Mouse (Mus musculus): ENCODE measurements around the gene Dand5. TPM values are rescaled to one million over a fixed set of nuclear protein-coding genes. Genes with fewer than 3 reads are reported as not detected.

Dand5 gene
- polyA plus RNA-seq, 1 experiment: 1.8 TPM

- Histone ChIP-seq H3K27ac (ENCODE audit: insufficient read depth, low read length) (no peak overlapping the region), H3K36me3 (ENCODE audit: control insufficient read depth, insufficient read depth, low read length) (no peaks in the 10 kb centered on the region), H3K27me3 (ENCODE audit: control insufficient read depth, insufficient read depth, low read length) (peaks cover 4% of the 10 kb centered on the region; the same call in 1 of the 2 replicates), H3K4me3 (ENCODE audit: extremely low read depth, insufficient read depth, insufficient read length) (no peak overlapping the region; the same call in 1 of the 2 replicates), H3K4me1 (ENCODE audit: control insufficient read depth, insufficient read depth, insufficient read length) (peaks cover 2% of the 10 kb centered on the region)
- DNase-seq (ENCODE audit: low read depth in 1 of 2, low spot score in 2 of 2): no peak
- WGBS: 2% methylated on average over 19 of the region's 19 CpGs
- TF ChIP-seq POLR2A (IDR thresholded peaks at IDR 0.05; ENCODE audit: low read depth, low read length): no peak
- TF ChIP-seq CTCF (IDR thresholded peaks at IDR 0.05; ENCODE audit: extremely low read depth, insufficient read depth, insufficient read length, insufficient replicate concordance): no peak
Observed at GRCm38 (mm10) chr8:84773833-84774232, 48.8 kb downstream of the Dand5 start.

GRCm38 (mm10) chr8:84773304-84773703 lies 49.3 kb downstream of the Dand5 start:
- TF ChIP-seq CTCF (IDR thresholded peaks at IDR 0.05; ENCODE audit: extremely low read depth, insufficient read depth, insufficient read length, insufficient replicate concordance) (no peak), POLR2A (IDR thresholded peaks at IDR 0.05; ENCODE audit: low read depth, low read length) (no peak)
- H3K27ac ChIP-seq (ENCODE audit: insufficient read depth, low read length): no peak overlapping the region
- H3K27me3 ChIP-seq (ENCODE audit: control insufficient read depth, insufficient read depth, low read length): peaks cover 4% of the 10 kb centered on the region; the same call in 1 of the 2 replicates
- H3K36me3 ChIP-seq (ENCODE audit: control insufficient read depth, insufficient read depth, low read length): no peaks in the 10 kb centered on the region
- DNase-seq (ENCODE audit: low read depth in 1 of 2, low spot score in 2 of 2): no peak
- WGBS: 59% methylated on average over 9 of the region's 9 CpGs
- peaks cover 2% of the 10 kb centered on the region for H3K4me1 ChIP-seq (ENCODE audit: control insufficient read depth, insufficient read depth, insufficient read length)
- H3K4me3 ChIP-seq (ENCODE audit: extremely low read depth, insufficient read depth, insufficient read length): no peak overlapping the region

- 52% methylated on average over 3 of the region's 3 CpGs for WGBS
- no peak overlapping the region for H3K4me3 ChIP-seq (ENCODE audit: extremely low read depth, insufficient read depth, insufficient read length)
- no peak for DNase-seq (ENCODE audit: low read depth in 1 of 2, low spot score in 2 of 2)
- TF ChIP-seq CTCF (IDR thresholded peaks at IDR 0.05; ENCODE audit: extremely low read depth, insufficient read depth, insufficient read length, insufficient replicate concordance): no peak
- H3K4me1 ChIP-seq (ENCODE audit: control insufficient read depth, insufficient read depth, insufficient read length): peaks cover 2% of the 10 kb centered on the region
- no peak overlapping the region for H3K27ac ChIP-seq (ENCODE audit: insufficient read depth, low read length)
- peaks cover 4% of the 10 kb centered on the region; the same call in 1 of the 2 replicates for H3K27me3 ChIP-seq (ENCODE audit: control insufficient read depth, insufficient read depth, low read length)
- H3K36me3 ChIP-seq (ENCODE audit: control insufficient read depth, insufficient read depth, low read length): no peaks in the 10 kb centered on the region
Observed at GRCm38 (mm10) chr8:84772628-84773027, 50.0 kb downstream of the Dand5 start.

- Histone ChIP-seq H3K4me3 (ENCODE audit: extremely low read depth, insufficient read depth, insufficient read length) (no peak overlapping the region), H3K4me1 (ENCODE audit: control insufficient read depth, insufficient read depth, insufficient read length) (peaks cover 2% of the 10 kb centered on the region), H3K27ac (ENCODE audit: insufficient read depth, low read length) (no peak overlapping the region), H3K36me3 (ENCODE audit: control insufficient read depth, insufficient read depth, low read length) (no peaks in the 10 kb centered on the region), H3K27me3 (ENCODE audit: control insufficient read depth, insufficient read depth, low read length) (peaks cover 4% of the 10 kb centered on the region; the same call in 1 of the 2 replicates)
- 58% methylated on average over 34 of the region's 34 CpGs for WGBS
- DNase-seq (ENCODE audit: low read depth in 1 of 2, low spot score in 2 of 2): no peak
- TF ChIP-seq POLR2A (IDR thresholded peaks at IDR 0.05; ENCODE audit: low read depth, low read length): no peak
- TF ChIP-seq CTCF (IDR thresholded peaks at IDR 0.05; ENCODE audit: extremely low read depth, insufficient read depth, insufficient read length, insufficient replicate concordance): no peak
Observed at GRCm38 (mm10) chr8:84771941-84772378, 50.7 kb downstream of the Dand5 start.

- H3K4me1 ChIP-seq (ENCODE audit: control insufficient read depth, insufficient read depth, insufficient read length): peaks cover 2% of the 10 kb centered on the region
- H3K27me3 ChIP-seq (ENCODE audit: control insufficient read depth, insufficient read depth, low read length): peaks cover 4% of the 10 kb centered on the region; the same call in 1 of the 2 replicates
- WGBS: 80% methylated on average over 5 of the region's 5 CpGs
- H3K27ac ChIP-seq (ENCODE audit: insufficient read depth, low read length): no peak overlapping the region
- no peaks in the 10 kb centered on the region for H3K36me3 ChIP-seq (ENCODE audit: control insufficient read depth, insufficient read depth, low read length)
- TF ChIP-seq POLR2A (IDR thresholded peaks at IDR 0.05; ENCODE audit: low read depth, low read length) (no peak), CTCF (IDR thresholded peaks at IDR 0.05; ENCODE audit: extremely low read depth, insufficient read depth, insufficient read length, insufficient replicate concordance) (no peak)
- DNase-seq (ENCODE audit: low read depth in 1 of 2, low spot score in 2 of 2): no peak
- H3K4me3 ChIP-seq (ENCODE audit: extremely low read depth, insufficient read depth, insufficient read length): no peak overlapping the region
Observed at GRCm38 (mm10) chr8:84771000-84771687, 51.5 kb downstream of the Dand5 start.

- no peak for DNase-seq (ENCODE audit: low read depth in 1 of 2, low spot score in 2 of 2)
- Histone ChIP-seq H3K36me3 (ENCODE audit: control insufficient read depth, insufficient read depth, low read length) (no peaks in the 10 kb centered on the region), H3K27ac (ENCODE audit: insufficient read depth, low read length) (no peak overlapping the region), H3K27me3 (ENCODE audit: control insufficient read depth, insufficient read depth, low read length) (peaks cover 4% of the 10 kb centered on the region; the same call in 1 of the 2 replicates), H3K4me1 (ENCODE audit: control insufficient read depth, insufficient read depth, insufficient read length) (peaks cover 2% of the 10 kb centered on the region), H3K4me3 (ENCODE audit: extremely low read depth, insufficient read depth, insufficient read length) (no peak overlapping the region)
- 78% methylated on average over 12 of the region's 12 CpGs for WGBS
- TF ChIP-seq POLR2A (IDR thresholded peaks at IDR 0.05; ENCODE audit: low read depth, low read length): no peak
- TF ChIP-seq CTCF (IDR thresholded peaks at IDR 0.05; ENCODE audit: extremely low read depth, insufficient read depth, insufficient read length, insufficient replicate concordance): no peak
Observed at GRCm38 (mm10) chr8:84770100-84770953, 52.3 kb downstream of the Dand5 start.

Measured in spleen, adult 2 months (tissue).